Mouse (Mus musculus) lung, postnatal 0 days (tissue): ENCODE results near the gene Ms4a2.

Experiments used
- CTCF ChIP-seq: IDR thresholded peaks from 2 replicates; pipeline ENCODE4 v1.5.1; 2016; ENCODE audit warnings: antibody characterized with exemption, mild to moderate bottlenecking
- EP300 ChIP-seq: IDR thresholded peaks from 2 replicates; pipeline ENCODE4 v1.6.1; 2016; ENCODE audit warnings: antibody characterized with exemption, mild to moderate bottlenecking, control low read depth

- no peak for TF ChIP-seq CTCF
- TF ChIP-seq EP300, result no peak
These were observed 10.2 kb upstream of the Ms4a2 start for GRCm38 (mm10) chr19:11633732-11634131.
